Mouse (Mus musculus) limb, embryonic 14.5 days (tissue): ENCODE data around the gene Cox17. TPM values are rescaled to one million over a fixed set of nuclear protein-coding genes. Genes with fewer than 3 reads are reported as not detected.

Experiments used
- ATAC-seq: fragments of 200-750 bp; cut with Nextera tagmentation; 2 replicates; pipeline ENCODE4 v1.8.0; 2017; ENCODE audit warnings: low read depth, moderate number of reproducible peaks, moderate TSS enrichment; ENCODE audit not compliant: low FRiP score
- DNase-seq: peaks from one replicate; pipeline ENCODE4 v3.0.0-alpha.2; 2015; ENCODE audit warnings: low spot score
- H3K27ac ChIP-seq: fragments of 300-500 bp; sonication (generic); replicated peaks from 2 replicates; pipeline ENCODE4 v1.5.1; 2014; ENCODE audit warnings: low read depth, mild to moderate bottlenecking, low read length, moderate library complexity, mixed read lengths
- H3K27me3 ChIP-seq: fragments of 300-500 bp; sonication (generic); 2 replicates; pipeline ENCODE4 v1.6.1; 2014; ENCODE audit warnings: low read length, mixed read lengths; ENCODE audit not compliant: control insufficient read depth, insufficient read depth
- H3K36me3 ChIP-seq: fragments of 300-500 bp; sonication (generic); 2 replicates; pipeline ENCODE4 v1.6.1; 2014; ENCODE audit warnings: mild to moderate bottlenecking, low read length, moderate library complexity, mixed read lengths; ENCODE audit not compliant: control insufficient read depth, insufficient read depth
- H3K4me1 ChIP-seq: fragments of 300-500 bp; sonication (generic); 2 replicates; pipeline ENCODE4 v1.6.1; 2014; ENCODE audit warnings: antibody characterized with exemption, low read length, mixed read lengths; ENCODE audit not compliant: control insufficient read depth, insufficient read depth
- H3K4me2 ChIP-seq: fragments of 300-500 bp; sonication (generic); replicated peaks from 2 replicates; pipeline ENCODE4 v1.6.1; 2014; ENCODE audit warnings: low read depth, mild to moderate bottlenecking, low read length, moderate library complexity; ENCODE audit not compliant: severe bottlenecking
- H3K4me3 ChIP-seq: fragments of 300-500 bp; sonication (generic); replicated peaks from 2 replicates; pipeline ENCODE4 v1.5.1; 2014; ENCODE audit warnings: low read length
- H3K9ac ChIP-seq: fragments of 300-500 bp; sonication (generic); 2 replicates; pipeline ENCODE4 v1.6.1; 2014; ENCODE audit warnings: mild to moderate bottlenecking, low read depth, low read length, moderate library complexity; ENCODE audit not compliant: severe bottlenecking
- H3K9me3 ChIP-seq: fragments of 300-500 bp; sonication (generic); 2 replicates; pipeline ENCODE4 v1.6.1; 2016; ENCODE audit warnings: low read length; ENCODE audit not compliant: control insufficient read depth
- POLR2A ChIP-seq: fragments of 200-500 bp; IDR thresholded peaks from 2 replicates; pipeline ENCODE4 v1.8.0; 2012; ENCODE audit warnings: inconsistent platforms, mild to moderate bottlenecking, moderate library complexity, borderline replicate concordance; ENCODE audit not compliant: insufficient read depth, insufficient read length; ENCODE audit errors: extremely low read depth
- WGBS: fragments of 180-500 bp; shearing (Covaris S2); extraction: QIAGEN DNeasy Blood & Tissue Kit; methylation state at CpG from one replicate; pipeline ENCODE4 v1.1.7; 2014; 5-methylcytosine and 5-hydroxymethylcytosine counted together
- polyA plus RNA-seq, 2 experiments: library from polyadenylated mRNA; depleted of rRNA in 1 of 2; stranded (reverse) in 1 of 2; unstranded in 1 of 2; fragments of >200 nt; fragmentation: Nextera tagmentation in 1 of 2; extraction: Ambion mirVana in 1 of 2; gene quantifications; 2 replicates each; pipeline versions ENCODE4 v1.2.1 to v1.2.3; 2012 to 2014

The Cox17 gene
- polyA plus RNA-seq, 2 experiments = 83.6 to 124 TPM

DNA sequence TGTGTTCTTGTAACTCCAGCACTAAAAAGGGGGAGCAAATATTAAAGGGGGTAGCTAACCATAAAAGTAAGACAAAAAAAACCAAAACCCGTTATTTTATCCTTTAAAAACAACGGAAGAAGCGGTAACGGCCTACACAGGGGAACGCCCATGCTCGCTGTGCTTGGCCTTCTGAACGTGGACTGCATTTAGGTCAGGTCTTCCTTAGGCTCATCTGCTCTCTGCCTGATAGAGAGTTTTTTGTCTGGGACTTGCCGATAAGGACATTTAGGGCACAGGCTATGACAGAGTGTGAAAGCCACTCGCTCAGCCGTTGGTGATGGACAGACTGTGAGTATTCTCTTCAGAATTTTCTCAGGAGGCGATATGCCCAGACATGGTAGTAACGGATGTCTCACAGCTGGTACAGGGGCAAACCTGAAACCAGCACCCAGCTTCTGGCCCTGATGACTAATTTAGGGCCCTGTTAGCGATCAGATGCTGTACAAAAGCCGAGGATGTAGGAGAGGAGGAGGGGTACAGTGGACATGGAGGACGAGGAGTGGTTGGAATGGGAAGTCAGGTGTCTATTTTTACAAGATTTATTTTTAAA is 25.0 kb downstream of the Cox17 start:
- no peak for TF ChIP-seq POLR2A
- ATAC-seq (no peak), DNase-seq (no peak)
- Histone ChIP-seq H3K9me3 (no peaks in the 10 kb centered on the region), H3K4me3 (no peak overlapping the region), H3K36me3 (no peaks in the 10 kb centered on the region), H3K4me1 (peaks cover 5% of the 10 kb centered on the region; the same call in 1 of the 2 replicates), H3K4me2 (no peak overlapping the region), H3K9ac (no peak overlapping the region), H3K27ac (no peak overlapping the region), H3K27me3 (no peaks in the 10 kb centered on the region)
- whole genome bisulfite sequencing = 82% methylated on average over 15 of the region's 15 CpGs

DNA sequence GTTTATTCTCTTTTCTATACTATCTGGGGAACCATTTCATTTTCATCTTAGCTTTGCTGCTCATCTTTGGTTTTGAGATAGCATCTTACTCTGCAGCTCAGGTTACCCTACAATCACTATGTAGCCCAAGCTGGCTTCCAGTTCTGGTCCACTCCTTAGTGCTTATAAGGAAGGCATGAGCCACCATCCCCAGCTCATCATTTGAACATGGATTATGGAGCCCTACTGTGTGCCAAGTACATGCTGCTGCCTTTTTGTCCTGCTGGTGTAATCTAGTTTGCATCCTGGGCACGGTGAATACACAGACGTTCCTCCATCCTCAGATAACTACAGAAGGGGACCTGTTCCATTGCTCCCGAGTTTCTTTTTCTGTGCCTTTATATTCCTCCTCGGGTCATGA is 26.1 kb downstream of the Cox17 start:
- Histone ChIP-seq H3K9ac (no peak overlapping the region), H3K27ac (no peak overlapping the region), H3K36me3 (no peaks in the 10 kb centered on the region), H3K4me1 (peaks cover 5% of the 10 kb centered on the region; the same call in 1 of the 2 replicates), H3K4me2 (no peak overlapping the region), H3K27me3 (no peaks in the 10 kb centered on the region), H3K4me3 (no peak overlapping the region), H3K9me3 (no peaks in the 10 kb centered on the region)
- DNase-seq (no peak), ATAC-seq (no peak)
- no peak for TF ChIP-seq POLR2A
- 85% methylated on average over 4 of the region's 4 CpGs for WGBS

- H3K36me3 ChIP-seq = no peaks in the 10 kb centered on the region
- no peak for DNase-seq
- no peak for ATAC-seq
These were observed 26.6 kb downstream of the Cox17 start for GRCm38 (mm10) chr16:38373439-38373838.

GRCm38 (mm10) chr16:38373941-38374340 is 27.1 kb downstream of the Cox17 start:
- no peaks in the 10 kb centered on the region for H3K4me1 ChIP-seq
- no peak overlapping the region for H3K9ac ChIP-seq
- no peak overlapping the region for H3K4me3 ChIP-seq
- WGBS = 85% methylated on average over 16 of the region's 16 CpGs
- H3K27me3 ChIP-seq = no peaks in the 10 kb centered on the region
- no peak for ATAC-seq
- no peak overlapping the region for H3K4me2 ChIP-seq
- DNase-seq = no peak
- no peaks in the 10 kb centered on the region for H3K9me3 ChIP-seq
- no peaks in the 10 kb centered on the region for H3K36me3 ChIP-seq
- H3K27ac ChIP-seq = no peak overlapping the region
- no peak for TF ChIP-seq POLR2A

More at GRCm38 (mm10) chr16:38373439-38373838, 26.6 kb downstream of the Cox17 start:
- WGBS = 88% methylated on average over 10 of the region's 10 CpGs
- no peaks in the 10 kb centered on the region for H3K27me3 ChIP-seq
- H3K27ac ChIP-seq = no peak overlapping the region
- no peak for TF ChIP-seq POLR2A
- H3K4me2 ChIP-seq = no peak overlapping the region
- H3K9ac ChIP-seq = no peak overlapping the region
- peaks cover 2% of the 10 kb centered on the region; the same call in 1 of the 2 replicates for H3K4me1 ChIP-seq
- H3K9me3 ChIP-seq = no peaks in the 10 kb centered on the region
- H3K4me3 ChIP-seq = no peak overlapping the region

- TF ChIP-seq POLR2A = no peak
- H3K4me2 ChIP-seq = no peak overlapping the region
- 77% methylated on average over 10 of the region's 10 CpGs for WGBS
- no peak for DNase-seq
- H3K36me3 ChIP-seq = no peaks in the 10 kb centered on the region
- H3K4me1 ChIP-seq = no peaks in the 10 kb centered on the region
- H3K9ac ChIP-seq = no peak overlapping the region
- no peaks in the 10 kb centered on the region for H3K9me3 ChIP-seq
- H3K27ac ChIP-seq = no peak overlapping the region
- no peaks in the 10 kb centered on the region for H3K27me3 ChIP-seq
- ATAC-seq = no peak
- no peak overlapping the region for H3K4me3 ChIP-seq
These were observed 27.8 kb downstream of the Cox17 start for GRCm38 (mm10) chr16:38374379-38375140.
